18 mouse cellular contexts compared by ENCODE assay signal in genomic region chr11:74673561-74673960, GRCm38 (mm10). TPM values are rescaled to one million over a fixed set of nuclear protein-coding genes. Genes with fewer than 3 reads are reported as not detected.
DNase-seq lines count a peak whose midpoint lies in the region; ATAC-seq and TF ChIP-seq lines count a peak whose summit lies in the region.
"Had no signal": no experiment of that assay in that cellular context is flagged by ENCODE, and none has a peak within 500 bp of the region (broad histone marks: within the 10 kb centered on the region; RNA-seq: fewer than 3 reads in every experiment).

No protein-coding gene starts in this region.

- no peak for TF ChIP-seq CTCF in kidney, postnatal 0 days (IDR thresholded peaks at IDR 0.05; ENCODE audit: low read depth)

- 80% methylated on average over 1 of the region's 1 CpGs for whole genome bisulfite sequencing in embryonic facial prominence, embryonic 15.5 days
- 84% methylated on average over 1 of the region's 1 CpGs for WGBS in embryonic facial prominence, embryonic 10.5 days
- WGBS in kidney, postnatal 0 days: 96% methylated on average over 1 of the region's 1 CpGs
- 91% methylated on average over 1 of the region's 1 CpGs for WGBS in kidney, embryonic 15.5 days
- 85% methylated on average over 1 of the region's 1 CpGs for WGBS in forebrain, embryonic 15.5 days

- H3K4me1 ChIP-seq in embryonic facial prominence, embryonic 15.5 days: no peaks in the 10 kb centered on the region
- H3K4me1 ChIP-seq in embryonic facial prominence, embryonic 10.5 days: no peaks in the 10 kb centered on the region; the same call in 1 of the 2 replicates
- no peaks in the 10 kb centered on the region for H3K4me1 ChIP-seq in kidney, postnatal 0 days (replicated peaks; ENCODE audit: insufficient read depth, low read length)
- no peaks in the 10 kb centered on the region for H3K4me1 ChIP-seq in kidney, embryonic 15.5 days
- H3K4me1 ChIP-seq in forebrain, embryonic 15.5 days: no peaks in the 10 kb centered on the region
- H3K4me1 ChIP-seq: embryonic facial prominence, embryonic 13.5 days; forebrain, embryonic 12.5 days had no signal

- DNase-seq in embryonic facial prominence, embryonic 10.5 days (ENCODE audit: low spot score): no peak
- no peak for DNase-seq in kidney, postnatal 0 days (ENCODE audit: low spot score)
- no peak for DNase-seq in right cerebral cortex, postnatal 14 days
- DNase-seq: cerebellum, adult 18-20 months; kidney, postnatal 4 days; layer of hippocampus, postnatal 36 days; left cerebral cortex, postnatal 4 days; lung, adult 2 months; spleen, adult 18-20 months; thymus, postnatal 36 days had no signal

- H3K27ac ChIP-seq in embryonic facial prominence, embryonic 15.5 days (replicated peaks): 0 out of 2 replicates have a peak overlapping the region, but pooled peaks have one; percentile 17
- no peak overlapping the region for H3K27ac ChIP-seq in embryonic facial prominence, embryonic 10.5 days (replicated peaks)
- H3K27ac ChIP-seq in kidney, postnatal 0 days: no peak overlapping the region
- no peak overlapping the region for H3K27ac ChIP-seq in kidney, embryonic 15.5 days
- H3K27ac ChIP-seq in forebrain, embryonic 15.5 days (replicated peaks): no peak overlapping the region
- H3K27ac ChIP-seq: embryonic facial prominence, embryonic 13.5 days; forebrain, embryonic 12.5 days had no signal

- H3K36me3 ChIP-seq in embryonic facial prominence, embryonic 15.5 days: peaks cover 47% of the 10 kb centered on the region
- H3K36me3 ChIP-seq in embryonic facial prominence, embryonic 10.5 days (replicated peaks): peaks cover 80% of the 10 kb centered on the region
- H3K36me3 ChIP-seq in kidney, postnatal 0 days (ENCODE audit: insufficient read depth, low read length): peaks cover 30% of the 10 kb centered on the region
- peaks cover 67% of the 10 kb centered on the region for H3K36me3 ChIP-seq in kidney, embryonic 15.5 days
- H3K36me3 ChIP-seq in forebrain, embryonic 15.5 days: peaks cover 48% of the 10 kb centered on the region

- H3K4me2 ChIP-seq in embryonic facial prominence, embryonic 15.5 days (replicated peaks): no peak overlapping the region
- H3K4me2 ChIP-seq in kidney, postnatal 0 days (ENCODE audit: low read length): no peak overlapping the region
- no peak overlapping the region for H3K4me2 ChIP-seq in kidney, embryonic 15.5 days
- H3K4me2 ChIP-seq in forebrain, embryonic 15.5 days (replicated peaks): no peak overlapping the region
- H3K4me2 ChIP-seq: embryonic facial prominence, embryonic 13.5 days; forebrain, embryonic 12.5 days had no signal

- H3K27me3 ChIP-seq in embryonic facial prominence, embryonic 15.5 days: no peaks in the 10 kb centered on the region
- no peaks in the 10 kb centered on the region for H3K27me3 ChIP-seq in embryonic facial prominence, embryonic 10.5 days (replicated peaks; ENCODE audit: low read depth, poor library complexity, severe bottlenecking)
- no peaks in the 10 kb centered on the region for H3K27me3 ChIP-seq in kidney, postnatal 0 days (ENCODE audit: insufficient read depth, low read length)
- no peaks in the 10 kb centered on the region for H3K27me3 ChIP-seq in kidney, embryonic 15.5 days
- H3K27me3 ChIP-seq in forebrain, embryonic 15.5 days: no peaks in the 10 kb centered on the region
- H3K27me3 ChIP-seq: embryonic facial prominence, embryonic 13.5 days; forebrain, embryonic 12.5 days had no signal

- no peak overlapping the region for H3K9ac ChIP-seq in embryonic facial prominence, embryonic 15.5 days
- H3K9ac ChIP-seq in kidney, postnatal 0 days (ENCODE audit: low read depth, low read length): no peak overlapping the region
- no peak overlapping the region for H3K9ac ChIP-seq in kidney, embryonic 15.5 days
- H3K9ac ChIP-seq in forebrain, embryonic 15.5 days (replicated peaks): no peak overlapping the region
- H3K9ac ChIP-seq: embryonic facial prominence, embryonic 13.5 days; forebrain, embryonic 12.5 days had no signal

- H3K4me3 ChIP-seq in embryonic facial prominence, embryonic 15.5 days (replicated peaks): no peak overlapping the region
- H3K4me3 ChIP-seq in embryonic facial prominence, embryonic 10.5 days: no peak overlapping the region
- no peak overlapping the region for H3K4me3 ChIP-seq in kidney, postnatal 0 days (replicated peaks; ENCODE audit: low read depth, low read length)
- H3K4me3 ChIP-seq in kidney, embryonic 15.5 days (replicated peaks): no peak overlapping the region
- no peak overlapping the region for H3K4me3 ChIP-seq in forebrain, embryonic 15.5 days
- H3K4me3 ChIP-seq: embryonic facial prominence, embryonic 13.5 days; forebrain, embryonic 12.5 days had no signal

- no peaks in the 10 kb centered on the region for H3K9me3 ChIP-seq in embryonic facial prominence, embryonic 15.5 days (replicated peaks)
- H3K9me3 ChIP-seq in embryonic facial prominence, embryonic 10.5 days: no peaks in the 10 kb centered on the region
- no peaks in the 10 kb centered on the region for H3K9me3 ChIP-seq in kidney, postnatal 0 days (replicated peaks; ENCODE audit: low read length)
- no peaks in the 10 kb centered on the region for H3K9me3 ChIP-seq in kidney, embryonic 15.5 days (replicated peaks)
- H3K9me3 ChIP-seq in forebrain, embryonic 15.5 days: no peaks in the 10 kb centered on the region
- H3K9me3 ChIP-seq: embryonic facial prominence, embryonic 13.5 days; forebrain, embryonic 12.5 days had no signal

- ATAC-seq in embryonic facial prominence, embryonic 15.5 days (ENCODE audit: insufficient number of reproducible peaks, low FRiP score, low TSS enrichment, low read depth): no peak
- ATAC-seq in kidney, postnatal 0 days (replicated peaks; ENCODE audit: low FRiP score, low read depth): 0 out of 2 replicates have a peak, but pooled peaks have one; percentile 6
- no peak for ATAC-seq in kidney, embryonic 15.5 days (replicated peaks; ENCODE audit: low FRiP score)
- peak; percentile 64 for ATAC-seq in erythroid progenitor cell, adult 5-6 weeks (replicated peaks; ENCODE audit: low FRiP score, poor library complexity, severe bottlenecking)
- peak; percentile 94 for ATAC-seq in megakaryocyte progenitor cell, adult 5-6 weeks (replicated peaks; ENCODE audit: poor library complexity)
- no peak for ATAC-seq in forebrain, embryonic 15.5 days (replicated peaks)
- ATAC-seq: intestine, embryonic 16.5 days had no signal

RNA-seq across cellular contexts. Expression of gene Cluh, which starts 24.3 kb away (rescaled TPM):
- polyA plus RNA-seq in embryonic facial prominence, embryonic 15.5 days (2015; fragmentation: Nextera tagmentation; extraction: Ambion mirVana): 26.6 and 27.1 TPM in 2 replicates
- 29.0 and 32.3 TPM in 2 replicates for polyA plus RNA-seq in embryonic facial prominence, embryonic 10.5 days (2016; fragmentation: Nextera tagmentation; extraction: Ambion mirVana)
- 32.6 TPM in 2 replicates for polyA plus RNA-seq in kidney, postnatal 0 days (2015; fragmentation: Nextera tagmentation; extraction: Ambion mirVana)
- polyA plus RNA-seq in kidney, embryonic 15.5 days (2015; fragmentation: Nextera tagmentation; extraction: Ambion mirVana): 33.8 and 39.4 TPM in 2 replicates
- total RNA-seq in erythroid progenitor cell, adult 5-6 weeks (2015; ENCODE audit: low replicate concordance): 4.7 and 5.4 TPM in 2 replicates
- 5.3 and 5.6 TPM in 2 replicates for total RNA-seq in erythroid progenitor cell, adult 5-6 weeks (2017; ENCODE audit: low replicate concordance)
- total RNA-seq in megakaryocyte progenitor cell, adult 5-6 weeks (2015): 35.5 and 40.7 TPM in 2 replicates
- 36.4 and 38.3 TPM in 2 replicates for total RNA-seq in megakaryocyte progenitor cell, adult 5-6 weeks (2017)
- polyA plus RNA-seq in forebrain, embryonic 15.5 days (2015; fragmentation: Nextera tagmentation; extraction: Ambion mirVana): 11.9 and 12.5 TPM in 2 replicates

RNA-seq across cellular contexts. Expression of gene Pafah1b1, which starts 50.9 kb away (rescaled TPM):
- polyA plus RNA-seq in embryonic facial prominence, embryonic 15.5 days (2015; fragmentation: Nextera tagmentation; extraction: Ambion mirVana): 44.0 and 44.5 TPM in 2 replicates
- 48.2 and 52.3 TPM in 2 replicates for polyA plus RNA-seq in embryonic facial prominence, embryonic 10.5 days (2016; fragmentation: Nextera tagmentation; extraction: Ambion mirVana)
- 51.4 and 53.0 TPM in 2 replicates for polyA plus RNA-seq in kidney, postnatal 0 days (2015; fragmentation: Nextera tagmentation; extraction: Ambion mirVana)
- polyA plus RNA-seq in kidney, embryonic 15.5 days (2015; fragmentation: Nextera tagmentation; extraction: Ambion mirVana): 42.0 and 50.1 TPM in 2 replicates
- 71.7 and 86.5 TPM in 2 replicates for total RNA-seq in erythroid progenitor cell, adult 5-6 weeks (2015; ENCODE audit: low replicate concordance)
- total RNA-seq in erythroid progenitor cell, adult 5-6 weeks (2017; ENCODE audit: low replicate concordance): 70.0 and 99.2 TPM in 2 replicates
- total RNA-seq in megakaryocyte progenitor cell, adult 5-6 weeks (2015): 47.4 and 49.4 TPM in 2 replicates
- total RNA-seq in megakaryocyte progenitor cell, adult 5-6 weeks (2017): 49.0 and 51.1 TPM in 2 replicates
- polyA plus RNA-seq in forebrain, embryonic 15.5 days (2015; fragmentation: Nextera tagmentation; extraction: Ambion mirVana): 58.3 and 59.8 TPM in 2 replicates

RNA-seq across cellular contexts. Expression of gene Ccdc92b, which starts 54.2 kb away (rescaled TPM):
- polyA plus RNA-seq in embryonic facial prominence, embryonic 15.5 days (2015; fragmentation: Nextera tagmentation; extraction: Ambion mirVana): 0.46 and 0.71 TPM in 2 replicates
- polyA plus RNA-seq in embryonic facial prominence, embryonic 10.5 days (2016; fragmentation: Nextera tagmentation; extraction: Ambion mirVana): 0.52 and 0.69 TPM in 2 replicates
- 0.23 and 0.33 TPM in 2 replicates for polyA plus RNA-seq in kidney, postnatal 0 days (2015; fragmentation: Nextera tagmentation; extraction: Ambion mirVana)
- 0.19 and 0.38 TPM in 2 replicates for polyA plus RNA-seq in kidney, embryonic 15.5 days (2015; fragmentation: Nextera tagmentation; extraction: Ambion mirVana)
- total RNA-seq in erythroid progenitor cell, adult 5-6 weeks (2015; ENCODE audit: low replicate concordance): 11.9 and 21.0 TPM in 2 replicates
- 9.5 and 14.0 TPM in 2 replicates for total RNA-seq in erythroid progenitor cell, adult 5-6 weeks (2017; ENCODE audit: low replicate concordance)
- 0.05 TPM in 1 of 2 replicates, not detected in the other for total RNA-seq in megakaryocyte progenitor cell, adult 5-6 weeks (2015)
- 0.10 TPM in 1 of 2 replicates, not detected in the other for total RNA-seq in megakaryocyte progenitor cell, adult 5-6 weeks (2017)
- 3.1 and 3.7 TPM in 2 replicates for polyA plus RNA-seq in forebrain, embryonic 15.5 days (2015; fragmentation: Nextera tagmentation; extraction: Ambion mirVana)

Comparison
In these comparisons a context has a peak if more than half of its experiments do, and no peak if none do; other contexts are left out.
1. ATAC-seq: peak in kidney, postnatal 0 days (single experiment), erythroid progenitor cell, adult 5-6 weeks (single experiment) and megakaryocyte progenitor cell, adult 5-6 weeks (single experiment); none in embryonic facial prominence, embryonic 15.5 days (single experiment), kidney, embryonic 15.5 days (single experiment) and forebrain, embryonic 15.5 days (single experiment).